Mouse (Mus musculus) embryonic facial prominence, embryonic 11.5 days (tissue): ENCODE data around the gene Rapgef4. TPM values are rescaled to one million over a fixed set of nuclear protein-coding genes. Genes with fewer than 3 reads are reported as not detected.

Experiments
- ATAC-seq: fragments of 200-750 bp; cut with Nextera tagmentation; replicated peaks from 2 replicates; pipeline ENCODE4 v1.8.0; 2017; ENCODE audit warnings: low read depth; ENCODE audit not compliant: insufficient number of reproducible peaks, low FRiP score, low TSS enrichment
- DNase-seq: peaks from one replicate; pipeline ENCODE4 v3.0.0-alpha.2; 2015; ENCODE audit warnings: low spot score
- H3K27ac ChIP-seq: fragments of 300-500 bp; sonication (generic); replicated peaks from 2 replicates; pipeline ENCODE4 v1.5.1; 2014; ENCODE audit warnings: mild to moderate bottlenecking, low read depth, low read length, control low read depth
- H3K27me3 ChIP-seq: fragments of 300-500 bp; sonication (generic); 2 replicates; pipeline ENCODE4 v1.6.1; 2014; ENCODE audit warnings: mild to moderate bottlenecking, low read length, moderate library complexity, mixed read lengths; ENCODE audit not compliant: control insufficient read depth, insufficient read depth
- H3K36me3 ChIP-seq: fragments of 300-500 bp; sonication (generic); replicated peaks from 2 replicates; pipeline ENCODE4 v1.6.1; 2014; ENCODE audit warnings: low read depth, mild to moderate bottlenecking, low read length, moderate library complexity, mixed read lengths; ENCODE audit not compliant: control insufficient read depth, insufficient read depth
- H3K4me1 ChIP-seq: fragments of 300-500 bp; sonication (generic); 2 replicates; pipeline ENCODE4 v1.6.1; 2014; ENCODE audit warnings: low read length, mixed read lengths; ENCODE audit not compliant: control insufficient read depth, insufficient read depth
- H3K4me2 ChIP-seq: fragments of 300-500 bp; sonication (generic); 2 replicates; pipeline ENCODE4 v1.6.1; 2014; ENCODE audit warnings: low read depth, mild to moderate bottlenecking, control low read depth, low read length, moderate library complexity
- H3K4me3 ChIP-seq: fragments of 300-500 bp; sonication (generic); 2 replicates; pipeline ENCODE4 v1.5.1; 2014; ENCODE audit warnings: low read depth, low read length, control low read depth
- H3K9ac ChIP-seq: fragments of 300-500 bp; sonication (generic); replicated peaks from 2 replicates; pipeline ENCODE4 v1.6.1; 2014; ENCODE audit warnings: mild to moderate bottlenecking, control low read depth, low read length
- H3K9me3 ChIP-seq: fragments of 300-500 bp; sonication (generic); replicated peaks from 2 replicates; pipeline ENCODE4 v1.6.1; 2016; ENCODE audit warnings: mild to moderate bottlenecking, low read length, inconsistent platforms, mixed read lengths; ENCODE audit not compliant: control insufficient read depth
- WGBS: fragments of 180-500 bp; shearing (Covaris S2); extraction: QIAGEN DNeasy Blood & Tissue Kit; methylation state at CpG from one replicate; pipeline ENCODE4 v1.1.7; 2014; 5-methylcytosine and 5-hydroxymethylcytosine counted together
- polyA plus RNA-seq: library from polyadenylated mRNA; unstranded; fragments of >200 nt; fragmentation: Nextera tagmentation; extraction: Ambion mirVana; gene quantifications from 2 replicates; pipeline ENCODE4 v1.2.1, GENCODE M21; 2014

Gene Rapgef4
- polyA plus RNA-seq, 1 experiment from 2014 or later: 3.6 TPM

DNA sequence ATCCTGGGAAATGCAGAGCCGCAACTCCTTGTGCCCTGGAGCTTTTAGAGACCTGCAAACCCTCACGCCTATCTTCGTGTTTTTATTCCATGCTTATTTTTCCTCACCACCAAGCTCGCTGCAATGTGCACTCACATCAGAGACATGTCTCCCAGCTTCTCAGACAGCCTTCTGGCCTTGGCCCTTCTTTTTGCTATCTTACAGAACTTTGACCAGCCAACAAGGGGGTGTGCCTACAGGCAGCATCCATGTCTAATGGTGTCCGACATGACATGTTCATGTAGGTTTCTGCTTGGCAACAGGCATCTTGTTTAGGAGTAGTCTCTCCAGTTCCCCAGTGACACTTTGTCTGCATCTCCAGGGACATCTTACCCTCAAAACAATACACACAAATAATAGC lies 56.3 kb downstream of the Rapgef4 start:
- WGBS: 86% methylated on average over 5 of the region's 5 CpGs
- H3K27ac ChIP-seq: no peak overlapping the region
- no peak for ATAC-seq
- H3K4me3 ChIP-seq: no peak overlapping the region
- no peak overlapping the region for H3K4me2 ChIP-seq
- no peaks in the 10 kb centered on the region for H3K9me3 ChIP-seq
- no peak overlapping the region for H3K9ac ChIP-seq
- H3K27me3 ChIP-seq: no peaks in the 10 kb centered on the region
- no peak for DNase-seq
- H3K4me1 ChIP-seq: no peaks in the 10 kb centered on the region
- no peaks in the 10 kb centered on the region for H3K36me3 ChIP-seq

DNA sequence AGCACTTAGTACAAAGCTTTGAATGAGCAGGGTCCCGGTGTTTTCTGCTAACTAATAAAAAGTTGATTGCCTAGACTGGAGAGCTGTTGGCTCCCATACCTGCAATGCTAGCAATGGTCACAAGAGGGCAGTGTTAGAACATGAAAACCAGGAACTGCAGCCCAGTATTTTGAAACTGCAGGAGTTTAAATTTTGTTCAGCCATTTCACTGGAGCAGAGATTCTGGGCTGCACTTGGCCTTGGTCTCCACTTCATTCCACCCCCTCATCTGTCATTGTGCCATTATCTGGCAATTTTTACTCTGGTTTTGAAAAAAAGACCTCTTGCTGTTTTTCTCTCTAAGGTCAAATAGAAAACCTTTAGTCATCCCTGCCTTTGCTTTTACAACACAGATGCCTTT lies 57.2 kb downstream of the Rapgef4 start:
- H3K27me3 ChIP-seq: no peaks in the 10 kb centered on the region
- WGBS: 26% methylated on average over 1 of the region's 1 CpGs
- H3K9ac ChIP-seq: no peak overlapping the region
- H3K27ac ChIP-seq: no peak overlapping the region
- no peak for ATAC-seq
- no peaks in the 10 kb centered on the region for H3K4me1 ChIP-seq
- no peaks in the 10 kb centered on the region for H3K9me3 ChIP-seq
- peak; percentile 86 for DNase-seq
- no peaks in the 10 kb centered on the region for H3K36me3 ChIP-seq
- no peak overlapping the region for H3K4me3 ChIP-seq
- H3K4me2 ChIP-seq: no peak overlapping the region

DNA sequence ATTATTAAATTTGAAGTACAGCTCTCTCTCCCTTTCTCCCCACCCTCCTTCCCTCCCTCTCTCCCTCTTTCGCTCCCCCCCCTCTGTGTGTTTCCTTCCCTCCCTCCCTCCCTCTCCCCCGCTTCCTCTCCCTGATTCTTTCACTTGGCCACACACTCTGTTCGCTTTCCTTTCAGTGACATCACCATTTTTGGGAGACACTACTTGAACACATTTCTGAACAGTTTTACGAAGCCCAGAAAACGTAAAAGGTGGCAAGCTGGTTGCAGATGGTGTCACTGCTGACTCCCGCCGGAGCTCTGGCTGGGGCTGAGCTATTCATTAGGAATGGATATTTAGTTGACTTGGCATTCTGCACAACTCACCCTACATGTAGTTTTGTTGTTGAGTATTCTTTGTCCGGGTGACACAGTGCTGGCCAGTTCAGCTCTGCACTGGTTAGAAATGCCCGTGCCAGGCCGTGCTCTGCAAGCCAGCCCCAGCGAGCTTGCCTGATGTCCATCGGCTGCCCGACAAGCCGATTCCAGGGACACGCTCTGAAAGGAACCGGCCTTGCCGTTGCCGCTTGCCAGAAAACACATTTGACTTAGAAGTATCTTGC lies 57.7 kb downstream of the Rapgef4 start:
- H3K4me2 ChIP-seq: no peak overlapping the region
- 69% methylated on average over 18 of the region's 18 CpGs for WGBS
- no peak overlapping the region for H3K9ac ChIP-seq
- H3K27me3 ChIP-seq: no peaks in the 10 kb centered on the region
- no peaks in the 10 kb centered on the region for H3K36me3 ChIP-seq
- no peak overlapping the region for H3K4me3 ChIP-seq
- ATAC-seq (no peak), DNase-seq (no peak)
- no peaks in the 10 kb centered on the region for H3K4me1 ChIP-seq
- no peak overlapping the region for H3K27ac ChIP-seq
- H3K9me3 ChIP-seq: no peaks in the 10 kb centered on the region

DNA sequence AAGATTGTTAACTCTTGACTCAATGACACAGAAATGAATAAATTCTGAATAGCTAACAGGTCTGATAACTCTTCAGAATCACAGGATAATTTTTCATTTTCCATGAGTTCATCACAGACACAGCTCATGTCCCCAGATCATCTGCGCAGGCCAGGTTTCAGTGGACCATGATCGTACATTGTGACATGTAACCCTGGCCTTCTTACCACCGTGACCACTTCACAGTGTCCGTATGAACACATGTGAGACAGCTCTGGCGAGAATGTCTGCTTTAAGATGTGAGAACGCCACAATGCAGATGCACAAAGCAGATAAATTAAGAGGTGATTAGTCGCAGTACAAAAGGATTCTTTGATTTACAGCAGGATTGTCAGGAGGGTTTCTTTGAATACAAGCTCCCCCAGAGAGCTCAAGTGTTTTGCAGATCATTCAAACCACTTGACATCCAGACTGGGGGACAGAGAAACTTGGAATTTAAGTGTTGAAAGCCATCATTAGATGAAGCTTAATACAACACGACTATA lies 58.5 kb downstream of the Rapgef4 start:
- ATAC-seq (no peak), DNase-seq (no peak)
- Histone ChIP-seq H3K27me3 (no peaks in the 10 kb centered on the region), H3K27ac (no peak overlapping the region), H3K36me3 (no peaks in the 10 kb centered on the region), H3K4me1 (no peaks in the 10 kb centered on the region), H3K9me3 (no peaks in the 10 kb centered on the region), H3K4me2 (no peak overlapping the region), H3K4me3 (no peak overlapping the region), H3K9ac (no peak overlapping the region)
- 62% methylated on average over 8 of the region's 8 CpGs for WGBS

DNA sequence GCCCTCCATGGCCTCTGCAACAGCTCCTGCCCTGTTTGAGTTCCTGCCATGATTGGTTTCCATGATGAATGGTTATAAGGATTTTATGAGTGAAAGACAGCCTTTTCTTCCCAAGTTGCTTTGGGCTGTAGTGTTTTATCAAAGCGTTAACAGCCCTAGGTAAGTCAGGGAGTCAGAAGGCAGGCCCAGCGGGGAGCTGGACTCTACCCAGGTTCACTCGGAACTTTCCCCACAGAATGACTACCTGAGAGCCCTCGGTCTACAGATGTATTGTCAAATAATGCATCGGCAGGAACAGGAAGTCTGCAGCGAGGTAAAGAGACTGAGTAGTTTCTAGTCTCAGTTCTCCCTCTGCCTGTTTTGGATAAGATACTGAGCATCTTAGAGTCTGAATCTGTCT lies 60.0 kb downstream of the Rapgef4 start:
- 90% methylated on average over 6 of the region's 6 CpGs for WGBS

GRCm38 (mm10) chr2:72042093-72042492 lies 61.1 kb downstream of the Rapgef4 start:
- Histone ChIP-seq H3K27ac (no peak overlapping the region), H3K4me3 (no peak overlapping the region), H3K4me1 (no peaks in the 10 kb centered on the region), H3K27me3 (no peaks in the 10 kb centered on the region), H3K4me2 (no peak overlapping the region), H3K36me3 (no peaks in the 10 kb centered on the region), H3K9ac (no peak overlapping the region), H3K9me3 (no peaks in the 10 kb centered on the region)
- WGBS: 84% methylated on average over 10 of the region's 10 CpGs
- DNase-seq (no peak), ATAC-seq (no peak)

More for the DNA sequence above, 60.0 kb downstream of the Rapgef4 start:
- Histone ChIP-seq H3K9me3 (no peaks in the 10 kb centered on the region), H3K4me3 (no peak overlapping the region), H3K9ac (no peak overlapping the region), H3K4me2 (no peak overlapping the region), H3K27me3 (no peaks in the 10 kb centered on the region), H3K4me1 (no peaks in the 10 kb centered on the region), H3K27ac (no peak overlapping the region), H3K36me3 (no peaks in the 10 kb centered on the region)
- ATAC-seq: no peak
- no peak for DNase-seq

DNA sequence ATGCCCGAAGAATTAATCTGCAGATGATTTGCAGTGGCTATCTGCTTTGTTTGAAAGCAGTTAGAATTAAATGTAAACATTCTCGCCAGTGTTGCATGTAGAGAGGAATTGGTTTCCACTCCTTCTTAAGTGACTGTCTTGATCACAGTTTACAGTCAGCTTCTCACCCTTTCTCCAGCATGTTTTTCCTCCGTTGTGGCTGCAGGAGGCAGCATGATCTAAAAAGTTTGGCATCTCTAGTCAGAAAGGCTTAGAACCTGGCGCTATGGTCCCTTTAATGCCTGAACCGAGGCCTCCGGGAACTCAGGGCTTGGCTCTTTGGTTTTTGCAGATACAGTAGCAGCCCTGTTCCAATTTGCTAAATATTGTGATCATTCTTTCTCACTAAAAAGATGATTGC lies 63.2 kb downstream of the Rapgef4 start:
- Histone ChIP-seq H3K9me3 (no peaks in the 10 kb centered on the region), H3K9ac (no peak overlapping the region), H3K4me2 (no peak overlapping the region), H3K27ac (no peak overlapping the region), H3K4me1 (no peaks in the 10 kb centered on the region), H3K4me3 (no peak overlapping the region), H3K27me3 (no peaks in the 10 kb centered on the region), H3K36me3 (no peaks in the 10 kb centered on the region)
- WGBS: 56% methylated on average over 6 of the region's 6 CpGs
- ATAC-seq (no peak), DNase-seq (no peak)

DNA sequence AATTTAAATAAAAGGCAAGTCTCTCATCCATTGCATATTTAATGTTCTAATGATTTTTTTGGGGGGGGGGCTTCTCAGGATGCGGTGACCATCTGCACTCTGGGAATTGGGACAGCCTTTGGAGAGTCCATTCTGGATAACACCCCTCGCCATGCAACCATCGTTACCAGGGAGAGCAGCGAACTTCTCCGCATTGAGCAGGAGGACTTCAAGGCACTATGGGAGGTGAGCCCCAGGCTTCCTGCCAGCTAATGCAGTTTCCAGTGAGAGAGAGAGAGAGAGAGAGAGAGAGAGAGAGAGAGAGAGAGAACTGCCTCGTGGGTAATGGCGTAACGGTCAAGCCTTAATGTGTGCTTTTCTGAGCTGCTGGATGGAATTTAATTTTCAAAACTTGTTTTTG lies 64.0 kb downstream of the Rapgef4 start:
- 89% methylated on average over 8 of the region's 8 CpGs for WGBS
- ATAC-seq (no peak), DNase-seq (no peak)
- H3K4me2 ChIP-seq: no peak overlapping the region
- no peaks in the 10 kb centered on the region for H3K4me1 ChIP-seq
- H3K27me3 ChIP-seq: no peaks in the 10 kb centered on the region
- H3K4me3 ChIP-seq: no peak overlapping the region
- no peak overlapping the region for H3K27ac ChIP-seq
- no peaks in the 10 kb centered on the region for H3K9me3 ChIP-seq
- no peaks in the 10 kb centered on the region for H3K36me3 ChIP-seq
- no peak overlapping the region for H3K9ac ChIP-seq
